Mouse (Mus musculus) hindbrain, embryonic 11.5 days (tissue): Measurements from ENCODE around the gene Aen. TPM values are rescaled to one million over a fixed set of nuclear protein-coding genes. Genes with fewer than 3 reads are reported as not detected.

Experiments used
- ATAC-seq: fragments of 200-750 bp; cut with Nextera tagmentation; 2 replicates; pipeline ENCODE4 v1.8.0; 2017; ENCODE audit warnings: mild to moderate bottlenecking, moderate TSS enrichment, moderate library complexity; ENCODE audit not compliant: low FRiP score
- DNase-seq: peaks from one replicate; pipeline ENCODE4 v3.0.0-alpha.2; 2015; ENCODE audit warnings: low spot score
- H3K27ac ChIP-seq: fragments of 300-500 bp; sonication (generic); 2 replicates; pipeline ENCODE4 v1.5.1; 2014; ENCODE audit warnings: mild to moderate bottlenecking, low read depth, low read length
- H3K27me3 ChIP-seq: fragments of 300-500 bp; sonication (generic); 2 replicates; pipeline ENCODE4 v1.6.1; 2014; ENCODE audit warnings: mild to moderate bottlenecking, low read length, moderate library complexity, mixed read lengths; ENCODE audit not compliant: control insufficient read depth, insufficient read depth
- H3K36me3 ChIP-seq: fragments of 300-500 bp; sonication (generic); 2 replicates; pipeline ENCODE4 v1.6.1; 2014; ENCODE audit warnings: mild to moderate bottlenecking, low read length, moderate library complexity, mixed read lengths; ENCODE audit not compliant: control insufficient read depth, insufficient read depth
- H3K4me1 ChIP-seq: fragments of 300-500 bp; sonication (generic); replicated peaks from 2 replicates; pipeline ENCODE4 v1.6.1; 2014; ENCODE audit warnings: low read length, mixed read lengths; ENCODE audit not compliant: control insufficient read depth, insufficient read depth
- H3K4me2 ChIP-seq: fragments of 300-500 bp; sonication (generic); replicated peaks from 2 replicates; pipeline ENCODE4 v1.6.1; 2014; ENCODE audit warnings: mild to moderate bottlenecking, low read depth, low read length
- H3K4me3 ChIP-seq: fragments of 300-500 bp; sonication (generic); 2 replicates; pipeline ENCODE4 v1.5.1; 2014; ENCODE audit warnings: low read depth, low read length
- H3K9ac ChIP-seq: fragments of 300-500 bp; sonication (generic); 2 replicates; pipeline ENCODE4 v1.6.1; 2014; ENCODE audit warnings: low read depth, low read length
- H3K9me3 ChIP-seq: fragments of 300-500 bp; sonication (generic); 2 replicates; pipeline ENCODE4 v1.6.1; 2016; ENCODE audit warnings: low read length; ENCODE audit not compliant: control insufficient read depth
- WGBS: fragments of 180-500 bp; shearing (Covaris S2); extraction: QIAGEN DNeasy Blood & Tissue Kit; methylation state at CpG from one replicate; pipeline ENCODE4 v1.1.7; 2014; 5-methylcytosine and 5-hydroxymethylcytosine counted together
- polyA plus RNA-seq: library from polyadenylated mRNA; unstranded; fragments of >200 nt; fragmentation: Nextera tagmentation; extraction: Ambion mirVana; gene quantifications from 2 replicates; pipeline ENCODE4 v1.2.1, GENCODE M21; 2014

The Aen gene
- polyA plus RNA-seq, 1 experiment from 2014 or later: 37.4 TPM

GRCm38 (mm10) chr7:78913649-78914544 is 18.2 kb downstream of the Aen start:
- Histone ChIP-seq H3K4me3 (no peak overlapping the region), H3K9ac (no peak overlapping the region), H3K36me3 (no peaks in the 10 kb centered on the region), H3K4me1 (peaks cover 5% of the 10 kb centered on the region), H3K27ac (no peak overlapping the region), H3K27me3 (no peaks in the 10 kb centered on the region), H3K4me2 (no peak overlapping the region), H3K9me3 (no peaks in the 10 kb centered on the region)
- no peak for ATAC-seq
- 78% methylated on average over 19 of the region's 19 CpGs for WGBS
- DNase-seq: no peak

- Histone ChIP-seq H3K9me3 (no peaks in the 10 kb centered on the region), H3K36me3 (no peaks in the 10 kb centered on the region), H3K9ac (no peak overlapping the region), H3K4me3 (no peak overlapping the region), H3K27me3 (no peaks in the 10 kb centered on the region), H3K4me1 (peaks cover 5% of the 10 kb centered on the region), H3K4me2 (no peak overlapping the region), H3K27ac (no peak overlapping the region)
- DNase-seq (no peak), ATAC-seq (no peak)
- WGBS: 82% methylated on average over 3 of the region's 3 CpGs
Observed at GRCm38 (mm10) chr7:78914545-78914845, 18.8 kb downstream of the Aen start.

- Histone ChIP-seq H3K4me1 (peaks cover 5% of the 10 kb centered on the region), H3K36me3 (no peaks in the 10 kb centered on the region), H3K27ac (no peak overlapping the region), H3K9me3 (no peaks in the 10 kb centered on the region), H3K4me3 (no peak overlapping the region), H3K9ac (no peak overlapping the region), H3K27me3 (no peaks in the 10 kb centered on the region), H3K4me2 (no peak overlapping the region)
- ATAC-seq (no peak), DNase-seq (no peak)
- WGBS: 88% methylated on average over 11 of the region's 11 CpGs
Observed at GRCm38 (mm10) chr7:78914896-78915510, 19.3 kb downstream of the Aen start.

- H3K4me2 ChIP-seq: no peak overlapping the region
- no peaks in the 10 kb centered on the region for H3K27me3 ChIP-seq
- no peak for DNase-seq
- H3K27ac ChIP-seq: no peak overlapping the region
- ATAC-seq: no peak
- no peak overlapping the region for H3K9ac ChIP-seq
- WGBS: 53% methylated on average over 4 of the region's 4 CpGs
- no peaks in the 10 kb centered on the region for H3K9me3 ChIP-seq
- no peaks in the 10 kb centered on the region for H3K4me1 ChIP-seq
- no peak overlapping the region for H3K4me3 ChIP-seq
- no peaks in the 10 kb centered on the region for H3K36me3 ChIP-seq
Observed at GRCm38 (mm10) chr7:78918686-78919085, 23.0 kb downstream of the Aen start.

- Histone ChIP-seq H3K4me3 (no peak overlapping the region), H3K27ac (no peak overlapping the region), H3K27me3 (no peaks in the 10 kb centered on the region), H3K4me2 (no peak overlapping the region), H3K4me1 (no peaks in the 10 kb centered on the region), H3K9me3 (no peaks in the 10 kb centered on the region), H3K9ac (no peak overlapping the region), H3K36me3 (no peaks in the 10 kb centered on the region)
- DNase-seq (no peak), ATAC-seq (no peak)
- 64% methylated on average over 7 of the region's 7 CpGs for WGBS
Observed at GRCm38 (mm10) chr7:78922506-78922905, 26.9 kb downstream of the Aen start.

GRCm38 (mm10) chr7:78924300-78924699 is 28.6 kb downstream of the Aen start:
- peak; percentile 87 for DNase-seq
- Histone ChIP-seq H3K27ac (no peak overlapping the region), H3K36me3 (no peaks in the 10 kb centered on the region), H3K4me3 (no peak overlapping the region), H3K4me1 (no peaks in the 10 kb centered on the region), H3K27me3 (no peaks in the 10 kb centered on the region), H3K9ac (no peak overlapping the region), H3K4me2 (no peak overlapping the region), H3K9me3 (no peaks in the 10 kb centered on the region)
- no peak for ATAC-seq
- 14% methylated on average over 6 of the region's 6 CpGs for WGBS

GRCm38 (mm10) chr7:78924796-78925195 is 29.1 kb downstream of the Aen start:
- no peaks in the 10 kb centered on the region for H3K9me3 ChIP-seq
- no peak overlapping the region for H3K4me3 ChIP-seq
- WGBS: 76% methylated on average over 7 of the region's 7 CpGs
- DNase-seq: no peak
- no peaks in the 10 kb centered on the region for H3K27me3 ChIP-seq
- H3K4me2 ChIP-seq: no peak overlapping the region
- no peak overlapping the region for H3K27ac ChIP-seq
- ATAC-seq: no peak
- no peaks in the 10 kb centered on the region for H3K4me1 ChIP-seq
- no peak overlapping the region for H3K9ac ChIP-seq
- no peaks in the 10 kb centered on the region for H3K36me3 ChIP-seq

- Histone ChIP-seq H3K9me3 (no peaks in the 10 kb centered on the region), H3K36me3 (no peaks in the 10 kb centered on the region), H3K9ac (no peak overlapping the region), H3K4me2 (no peak overlapping the region), H3K4me1 (no peaks in the 10 kb centered on the region), H3K27ac (no peak overlapping the region), H3K27me3 (no peaks in the 10 kb centered on the region), H3K4me3 (no peak overlapping the region)
- DNase-seq (no peak), ATAC-seq (no peak)
- 77% methylated on average over 7 of the region's 7 CpGs for WGBS
Observed at GRCm38 (mm10) chr7:78925680-78926079, 30.0 kb downstream of the Aen start.

GRCm38 (mm10) chr7:78926156-78926555 is 30.5 kb downstream of the Aen start:
- WGBS: 85% methylated on average over 9 of the region's 9 CpGs
- Histone ChIP-seq H3K4me1 (no peaks in the 10 kb centered on the region), H3K9me3 (no peaks in the 10 kb centered on the region), H3K27me3 (no peaks in the 10 kb centered on the region), H3K4me2 (no peak overlapping the region), H3K27ac (no peak overlapping the region), H3K36me3 (no peaks in the 10 kb centered on the region), H3K9ac (no peak overlapping the region), H3K4me3 (no peak overlapping the region)
- no peak for DNase-seq
- no peak for ATAC-seq
